Mouse (Mus musculus) ES-E14 (cell line): ENCODE data around the gene Ralgps1. TPM values are rescaled to one million over a fixed set of nuclear protein-coding genes. Genes with fewer than 3 reads are reported as not detected.

Experiments
- DNase-seq: peaks from one replicate; pipeline ENCODE4 v3.0.0-alpha.2; 2013; ENCODE audit warnings: low read depth, low spot score
- H3K27ac ChIP-seq: 2 replicates; pipeline ENCODE4 v1.5.1; 2012; ENCODE audit warnings: low read depth, mild to moderate bottlenecking, low read length, moderate library complexity, mixed read lengths; ENCODE audit not compliant: poor library complexity, insufficient read depth, severe bottlenecking
- H3K36me3 ChIP-seq: 2 replicates; pipeline ENCODE4 v1.6.1; 2012; ENCODE audit warnings: mild to moderate bottlenecking, low read length, moderate library complexity, mixed read lengths; ENCODE audit not compliant: control insufficient read depth, poor library complexity, insufficient read depth, severe bottlenecking
- H3K4me1 ChIP-seq, 2 experiments: fragments of 150-350 bp in 1 of 2; sonication (generic) in 1 of 2; 2 replicates each; pipeline ENCODE4 v1.6.1; 2012; ENCODE audit warnings: low read length in 2 of 2, mild to moderate bottlenecking in 1 of 2, mixed read lengths in 1 of 2; ENCODE audit not compliant: control insufficient read depth in 2 of 2, insufficient read depth in 2 of 2, poor library complexity in 1 of 2
- H3K4me3 ChIP-seq, 2 experiments: fragments of 150-350 bp in 1 of 2; sonication (generic) in 1 of 2; 2 replicates each; pipeline ENCODE4 v1.5.1; 2012; ENCODE audit warnings: low read length in 2 of 2, low read depth in 1 of 2, mild to moderate bottlenecking in 1 of 2, mixed read lengths in 1 of 2; ENCODE audit not compliant: insufficient read depth in 1 of 2, poor library complexity in 1 of 2, severe bottlenecking in 1 of 2
- H3K9ac ChIP-seq: 2 replicates; pipeline ENCODE4 v1.6.1; 2012; ENCODE audit warnings: low read depth, mild to moderate bottlenecking, low read length, mixed read lengths; ENCODE audit not compliant: poor library complexity, insufficient read depth, severe bottlenecking
- H3K9me3 ChIP-seq: fragments of 150-350 bp; sonication (generic); 2 replicates; pipeline ENCODE4 v1.6.1; 2012; ENCODE audit warnings: low read depth, mild to moderate bottlenecking, low read length; ENCODE audit not compliant: control insufficient read depth, insufficient read depth
- CHD2 ChIP-seq: IDR thresholded peaks from 2 replicates; pipeline ENCODE4 v1.6.1; 2014; ENCODE audit warnings: mild to moderate bottlenecking, low read depth, low read length, inconsistent platforms
- HCFC1 ChIP-seq: IDR thresholded peaks from 2 replicates; pipeline ENCODE4 v1.6.1; 2012; ENCODE audit warnings: low read length, inconsistent platforms, borderline replicate concordance; ENCODE audit not compliant: insufficient read depth
- MAFK ChIP-seq: IDR thresholded peaks from 2 replicates; pipeline ENCODE4 v1.6.1; 2014; ENCODE audit warnings: mild to moderate bottlenecking, low read depth, low read length, inconsistent platforms; ENCODE audit not compliant: insufficient read depth
- ZC3H11A ChIP-seq: IDR thresholded peaks from 2 replicates; pipeline ENCODE4 v1.6.1; 2012; ENCODE audit warnings: low read depth, mild to moderate bottlenecking, inconsistent platforms, low read length, borderline replicate concordance
- ZNF384 ChIP-seq: IDR thresholded peaks from 2 replicates; pipeline ENCODE4 v1.6.1; 2012; ENCODE audit warnings: low read depth, low read length, inconsistent platforms
- in situ Hi-C, 2 experiments: fragments of 600-800 bp; cut with MboI; formaldehyde crosslinking; loops; one replicate each; pipeline ENCODE4 v1.15.1; 2025; ENCODE audit warnings: low sequenced_read_pairs in 2 of 2, inconsistent platforms in 1 of 2; ENCODE audit not compliant: unreplicated experiment in 2 of 2
- total RNA-seq: library from RNA; depleted of rRNA; stranded (reverse); fragments of 300-350 nt; gene quantifications from 2 replicates; pipeline ENCODE4 v1.2.3, GENCODE M21; 2012; rRNA removed

Ralgps1 gene
- total RNA-seq, 1 experiment = 5.4 TPM

DNA sequence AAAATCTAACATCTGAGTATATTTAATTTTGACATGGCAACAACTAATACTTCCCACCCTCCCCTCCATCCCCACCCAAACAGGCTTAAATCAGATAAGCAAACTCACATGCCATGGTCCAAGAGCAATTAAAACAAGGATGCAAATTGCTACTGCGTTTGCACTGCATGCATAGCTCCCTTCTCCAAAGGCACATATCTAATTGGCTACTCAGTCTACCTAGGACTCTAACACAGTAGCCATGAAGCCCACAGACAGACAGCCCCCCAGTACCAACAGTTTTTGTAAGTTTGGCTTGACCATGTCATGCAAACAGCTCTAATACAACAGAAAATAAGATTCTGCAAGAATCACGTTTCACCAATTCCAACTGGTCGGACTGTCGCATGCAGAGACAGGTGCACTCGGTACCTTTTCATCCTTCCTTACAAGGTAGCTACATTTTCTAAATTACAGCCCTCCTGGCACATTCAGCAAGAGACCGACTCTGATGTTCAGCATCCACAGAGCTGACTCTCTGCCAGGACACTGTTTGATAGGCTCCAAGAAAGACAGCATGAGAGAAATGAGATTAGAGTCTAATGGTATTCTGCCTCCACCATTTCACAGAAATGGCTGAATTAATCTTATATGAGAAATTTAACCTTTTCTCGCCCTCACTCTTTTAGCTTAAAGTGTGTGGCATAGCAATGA lies 284.5 kb downstream of the Ralgps1 start:
- Histone ChIP-seq H3K27ac (no peak overlapping the region), H3K9me3 (no peaks in the 10 kb centered on the region), H3K9ac (no peak overlapping the region), H3K36me3 (no peaks in the 10 kb centered on the region), H3K4me3 (no peak overlapping the region), H3K4me1 (no peaks in the 10 kb centered on the region)
- in situ Hi-C loops = no loop called here
- TF ChIP-seq CHD2 (no peak), MAFK (no peak), ZNF384 (no peak), ZC3H11A (no peak)
- DNase-seq = no peak

DNA sequence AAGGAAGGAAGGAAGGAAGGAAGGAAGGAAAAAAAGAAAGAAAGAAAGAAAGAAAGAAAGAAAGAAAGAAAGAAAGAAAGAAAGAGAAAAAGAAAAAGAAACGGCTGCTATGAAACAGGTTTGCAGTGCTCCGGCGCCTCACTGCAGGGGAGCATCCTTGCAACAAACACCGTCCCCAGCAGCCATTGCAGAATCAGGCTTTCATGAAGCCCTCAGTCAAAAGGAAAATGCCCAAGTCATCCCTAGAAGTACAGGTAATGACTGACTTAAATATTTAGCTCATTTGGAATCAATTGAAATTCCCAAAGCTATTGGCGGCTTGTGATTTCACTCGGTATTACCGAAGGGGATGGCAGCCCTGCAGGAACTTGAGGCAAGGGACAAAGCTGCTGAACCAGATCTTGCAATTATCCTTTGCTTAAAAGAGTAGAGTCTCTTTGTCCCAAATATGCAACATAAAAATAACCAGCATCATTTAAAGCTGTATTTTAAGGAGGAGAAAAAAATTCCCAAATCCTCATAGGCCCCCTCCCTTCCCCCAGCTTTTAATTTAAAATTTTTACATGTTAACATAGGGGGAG lies 285.2 kb downstream of the Ralgps1 start:
- Histone ChIP-seq H3K9ac (no peak overlapping the region), H3K9me3 (no peaks in the 10 kb centered on the region), H3K4me1 (no peaks in the 10 kb centered on the region), H3K36me3 (no peaks in the 10 kb centered on the region), H3K4me3 (no peak overlapping the region), H3K27ac (no peak overlapping the region)
- in situ Hi-C loops = no loop called here
- TF ChIP-seq HCFC1 (no peak), ZC3H11A (no peak), CHD2 (no peak), MAFK (no peak), ZNF384 (no peak)
- DNase-seq = no peak

DNA sequence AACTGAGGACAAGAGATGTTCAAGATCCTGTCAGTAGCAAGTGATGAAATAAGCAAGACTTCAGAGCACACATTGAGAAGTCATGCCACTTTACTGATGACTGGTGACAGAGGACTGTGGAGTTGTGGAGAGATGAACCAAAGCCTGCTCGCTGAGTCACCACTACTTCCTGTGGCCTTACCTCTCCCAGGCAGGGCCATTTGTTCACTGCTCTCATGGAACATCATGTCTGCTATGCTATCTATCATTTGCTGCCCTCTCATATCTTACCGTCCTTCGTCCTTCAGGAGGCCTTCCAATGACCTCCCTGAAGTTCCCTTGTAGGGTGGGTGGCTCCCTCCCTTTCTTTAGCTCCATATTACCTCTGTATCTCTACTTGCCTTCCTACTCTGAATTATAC lies 287.1 kb downstream of the Ralgps1 start:
- H3K27ac ChIP-seq = no peak overlapping the region
- H3K9ac ChIP-seq = no peak overlapping the region
- in situ Hi-C loops = no loop called here
- no peaks in the 10 kb centered on the region for H3K9me3 ChIP-seq
- H3K4me1 ChIP-seq = no peaks in the 10 kb centered on the region
- TF ChIP-seq CHD2 (no peak), ZNF384 (no peak), ZC3H11A (no peak), HCFC1 (no peak), MAFK (no peak)
- no peaks in the 10 kb centered on the region for H3K36me3 ChIP-seq
- no peak for DNase-seq
- H3K4me3 ChIP-seq = no peak overlapping the region

Other genes starting within 250 kb of the Ralgps1 start
- 8.5 and 17.7 TPM in 2 replicates for gene Garnl3, start 239.8 kb downstream of the Ralgps1 start, total RNA-seq
- gene Angptl2, start 155.4 kb downstream of the Ralgps1 start, total RNA-seq = 2.7 and 5.1 TPM in 2 replicates
- gene Zbtb34, start 59.8 kb upstream of the Ralgps1 start, total RNA-seq = 13.4 and 16.5 TPM in 2 replicates
- 31.3 and 32.0 TPM in 2 replicates for gene Zbtb43, start 97.1 kb upstream of the Ralgps1 start, total RNA-seq